Mouse (Mus musculus): ENCODE results near the gene Phf11a. TPM values are rescaled to one million over a fixed set of nuclear protein-coding genes. Genes with fewer than 3 reads are reported as not detected.
"Not testable (repeated sequence)": the region's sequence is repeated elsewhere in the genome, so short reads cannot be mapped to it uniquely, and the experiment has no call there.

The Phf11a gene
- not detected in 2 replicates for polyA plus RNA-seq (2014; fragmentation: Nextera tagmentation; extraction: Ambion mirVana)

GRCm38 (mm10) chr14:59297391-59297790, at the start of gene Phf11a:
TSS of gene Phf11a (minus strand) at chr14:59297522.
- not testable (repeated sequence) for H3K4me3 ChIP-seq (ENCODE audit: low read length); H3K27ac ChIP-seq (ENCODE audit: low read depth, low read length); H3K36me3 ChIP-seq (ENCODE audit: control insufficient read depth, insufficient read depth, low read length); H3K4me2 ChIP-seq (replicated peaks; ENCODE audit: low read depth, low read length); H3K27me3 ChIP-seq (ENCODE audit: control insufficient read depth, insufficient read depth, low read length); H3K4me1 ChIP-seq (ENCODE audit: control insufficient read depth, insufficient read depth, low read length); H3K9ac ChIP-seq (ENCODE audit: low read depth, low read length); ATAC-seq (ENCODE audit: low FRiP score, low TSS enrichment); H3K9me3 ChIP-seq (ENCODE audit: control insufficient read depth, low read length)
- 74% methylated on average over 1 of the region's 1 CpGs for WGBS

DNA sequence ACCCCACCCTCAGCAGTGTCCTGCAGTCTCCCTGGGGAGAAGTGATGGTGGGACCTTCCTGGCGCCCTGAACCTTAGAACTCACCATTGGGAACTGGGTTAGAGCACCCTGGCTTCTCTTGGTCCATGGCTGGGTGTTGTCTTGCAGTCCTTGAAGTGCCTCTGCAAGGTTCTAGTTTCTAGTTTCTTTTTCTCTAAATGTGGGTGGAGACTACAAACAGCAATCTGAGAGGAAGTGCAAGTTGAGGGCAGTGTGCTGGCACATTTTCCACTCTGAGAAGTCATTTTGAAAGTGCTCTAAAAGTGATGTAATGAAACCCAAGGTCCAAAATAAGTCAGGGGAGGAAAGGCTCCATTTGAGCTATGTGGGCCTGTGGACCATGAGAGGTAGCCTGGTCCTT, 43.9 kb upstream of the Phf11a start, which contains the start of gene Phf11b:
Phf11b (minus strand) TSS at position 163 of the 400 bp plus-strand sequence.
- 88% methylated on average over 1 of the region's 1 CpGs for WGBS
- H3K9ac ChIP-seq (ENCODE audit: low read depth, low read length); H3K27ac ChIP-seq (ENCODE audit: low read depth, low read length); H3K9me3 ChIP-seq (ENCODE audit: control insufficient read depth, low read length); ATAC-seq (ENCODE audit: low FRiP score, low TSS enrichment); H3K4me1 ChIP-seq (ENCODE audit: control insufficient read depth, insufficient read depth, low read length); H3K4me3 ChIP-seq (ENCODE audit: low read length); H3K36me3 ChIP-seq (ENCODE audit: control insufficient read depth, insufficient read depth, low read length); H3K4me2 ChIP-seq (replicated peaks; ENCODE audit: low read depth, low read length); H3K27me3 ChIP-seq (ENCODE audit: control insufficient read depth, insufficient read depth, low read length): not testable (repeated sequence)

- no peaks in the 10 kb centered on the region for H3K27me3 ChIP-seq (ENCODE audit: control insufficient read depth, insufficient read depth, low read length)
- H3K36me3 ChIP-seq (ENCODE audit: control insufficient read depth, insufficient read depth, low read length): no peaks in the 10 kb centered on the region
- no peak overlapping the region for H3K4me2 ChIP-seq (replicated peaks; ENCODE audit: low read depth, low read length)
- H3K9ac ChIP-seq (ENCODE audit: low read depth, low read length): no peak overlapping the region
- H3K4me1 ChIP-seq (ENCODE audit: control insufficient read depth, insufficient read depth, low read length): no peaks in the 10 kb centered on the region
- H3K27ac ChIP-seq (ENCODE audit: low read depth, low read length): no peak overlapping the region
- no peak overlapping the region for H3K4me3 ChIP-seq (ENCODE audit: low read length)
- WGBS: 92% methylated on average over 1 of the region's 1 CpGs
- no peak for ATAC-seq (ENCODE audit: low FRiP score, low TSS enrichment)
- H3K9me3 ChIP-seq (ENCODE audit: control insufficient read depth, low read length): no peaks in the 10 kb centered on the region
These were observed 42.2 kb upstream of the Phf11a start for GRCm38 (mm10) chr14:59339541-59339940.

DNA sequence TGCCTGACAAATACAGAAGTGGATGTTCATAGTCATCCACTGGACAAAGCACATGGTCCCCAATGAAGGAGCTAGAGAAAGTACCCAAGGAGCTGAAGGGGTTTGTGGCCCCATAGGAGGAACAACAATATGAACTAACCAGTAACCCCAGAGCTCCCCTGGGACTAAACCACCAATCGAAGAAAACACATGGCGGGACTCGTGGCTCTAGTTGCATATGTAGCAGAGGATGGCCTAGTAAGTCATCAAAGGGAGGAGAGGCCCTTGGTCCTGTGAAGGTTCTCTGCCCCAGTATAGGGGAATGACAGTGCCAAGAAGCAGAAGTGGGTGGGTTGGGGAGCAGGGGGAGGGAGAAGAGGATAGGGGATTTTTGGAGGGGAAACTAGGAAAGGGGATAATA, 38.7 kb upstream of the Phf11a start:
- not testable (repeated sequence) for ATAC-seq (ENCODE audit: low FRiP score, low TSS enrichment); H3K4me3 ChIP-seq (ENCODE audit: low read length); H3K36me3 ChIP-seq (ENCODE audit: control insufficient read depth, insufficient read depth, low read length); H3K9me3 ChIP-seq (ENCODE audit: control insufficient read depth, low read length); H3K4me2 ChIP-seq (replicated peaks; ENCODE audit: low read depth, low read length); H3K27me3 ChIP-seq (ENCODE audit: control insufficient read depth, insufficient read depth, low read length); H3K27ac ChIP-seq (ENCODE audit: low read depth, low read length); H3K4me1 ChIP-seq (ENCODE audit: control insufficient read depth, insufficient read depth, low read length); H3K9ac ChIP-seq (ENCODE audit: low read depth, low read length)
- WGBS: 84% methylated on average over 3 of the region's 3 CpGs

DNA sequence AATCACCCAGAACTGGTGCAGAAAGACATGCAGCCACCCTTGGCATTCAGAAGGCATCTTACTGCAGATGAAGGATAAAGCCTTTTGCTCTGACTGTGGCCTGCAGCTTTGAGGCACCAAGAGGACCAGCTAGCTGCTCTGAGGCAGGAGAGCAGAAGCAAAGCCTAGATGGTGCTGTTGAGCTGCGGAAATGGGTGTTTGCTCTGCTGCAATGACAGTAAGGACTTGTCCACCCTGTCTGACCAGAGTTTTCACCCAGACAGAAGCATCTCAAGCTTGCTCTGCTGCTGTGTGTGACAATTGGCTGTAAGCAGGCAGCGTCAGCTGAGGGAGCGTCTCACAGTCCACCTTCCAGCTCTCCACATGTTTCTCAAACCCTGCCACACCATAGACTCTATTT, 33.2 kb upstream of the Phf11a start:
- not testable (repeated sequence) for H3K4me2 ChIP-seq (replicated peaks; ENCODE audit: low read depth, low read length); H3K27me3 ChIP-seq (ENCODE audit: control insufficient read depth, insufficient read depth, low read length); H3K9ac ChIP-seq (ENCODE audit: low read depth, low read length); ATAC-seq (ENCODE audit: low FRiP score, low TSS enrichment); H3K27ac ChIP-seq (ENCODE audit: low read depth, low read length); H3K4me1 ChIP-seq (ENCODE audit: control insufficient read depth, insufficient read depth, low read length); H3K9me3 ChIP-seq (ENCODE audit: control insufficient read depth, low read length); H3K4me3 ChIP-seq (ENCODE audit: low read length); H3K36me3 ChIP-seq (ENCODE audit: control insufficient read depth, insufficient read depth, low read length)
- WGBS: 46% methylated on average over 3 of the region's 3 CpGs

- not testable (repeated sequence) for H3K9ac ChIP-seq (ENCODE audit: low read depth, low read length); H3K27me3 ChIP-seq (ENCODE audit: control insufficient read depth, insufficient read depth, low read length); H3K4me3 ChIP-seq (ENCODE audit: low read length); H3K4me1 ChIP-seq (ENCODE audit: control insufficient read depth, insufficient read depth, low read length); H3K36me3 ChIP-seq (ENCODE audit: control insufficient read depth, insufficient read depth, low read length); H3K27ac ChIP-seq (ENCODE audit: low read depth, low read length); ATAC-seq (ENCODE audit: low FRiP score, low TSS enrichment); H3K4me2 ChIP-seq (replicated peaks; ENCODE audit: low read depth, low read length); H3K9me3 ChIP-seq (ENCODE audit: control insufficient read depth, low read length)
- WGBS: 85% methylated on average over 6 of the region's 6 CpGs
These were observed 22.6 kb upstream of the Phf11a start for GRCm38 (mm10) chr14:59319970-59320369.

GRCm38 (mm10) chr14:59319036-59319435, 21.7 kb upstream of the Phf11a start:
- H3K27ac ChIP-seq (ENCODE audit: low read depth, low read length); H3K27me3 ChIP-seq (ENCODE audit: control insufficient read depth, insufficient read depth, low read length); H3K9ac ChIP-seq (ENCODE audit: low read depth, low read length); ATAC-seq (ENCODE audit: low FRiP score, low TSS enrichment); H3K4me3 ChIP-seq (ENCODE audit: low read length); H3K4me2 ChIP-seq (replicated peaks; ENCODE audit: low read depth, low read length); H3K4me1 ChIP-seq (ENCODE audit: control insufficient read depth, insufficient read depth, low read length); H3K36me3 ChIP-seq (ENCODE audit: control insufficient read depth, insufficient read depth, low read length); H3K9me3 ChIP-seq (ENCODE audit: control insufficient read depth, low read length): not testable (repeated sequence)
- 85% methylated on average over 3 of the region's 3 CpGs for WGBS

GRCm38 (mm10) chr14:59291769-59292168, 5.6 kb downstream of the Phf11a start:
- H3K4me3 ChIP-seq (ENCODE audit: low read length); H3K36me3 ChIP-seq (ENCODE audit: control insufficient read depth, insufficient read depth, low read length); H3K9ac ChIP-seq (ENCODE audit: low read depth, low read length); H3K27ac ChIP-seq (ENCODE audit: low read depth, low read length); H3K27me3 ChIP-seq (ENCODE audit: control insufficient read depth, insufficient read depth, low read length); H3K4me2 ChIP-seq (replicated peaks; ENCODE audit: low read depth, low read length); ATAC-seq (ENCODE audit: low FRiP score, low TSS enrichment); H3K4me1 ChIP-seq (ENCODE audit: control insufficient read depth, insufficient read depth, low read length); H3K9me3 ChIP-seq (ENCODE audit: control insufficient read depth, low read length): not testable (repeated sequence)

DNA sequence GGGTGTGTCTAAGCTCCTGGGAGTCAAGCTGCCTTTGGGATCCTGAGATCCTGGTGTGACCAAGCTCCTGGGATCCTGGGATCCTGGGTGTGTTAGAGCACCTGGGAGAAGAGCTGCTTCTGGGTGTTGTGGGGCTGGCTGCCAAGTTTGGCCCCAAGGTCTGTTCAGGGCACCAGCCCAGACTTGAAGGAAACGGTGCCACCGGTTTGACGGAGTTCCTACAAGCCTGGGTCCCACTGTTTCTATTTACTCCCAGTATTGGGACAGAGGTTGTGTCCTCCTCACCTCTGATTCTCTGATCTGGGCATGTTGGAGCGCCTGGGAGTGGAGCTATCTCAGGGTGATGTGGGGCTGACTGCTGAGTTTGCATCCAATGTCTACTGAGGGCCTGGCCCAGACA, 22.4 kb downstream of the Phf11a start:
- not testable (repeated sequence) for H3K36me3 ChIP-seq (ENCODE audit: control insufficient read depth, insufficient read depth, low read length); H3K27me3 ChIP-seq (ENCODE audit: control insufficient read depth, insufficient read depth, low read length); H3K9ac ChIP-seq (ENCODE audit: low read depth, low read length); H3K4me2 ChIP-seq (replicated peaks; ENCODE audit: low read depth, low read length); H3K4me1 ChIP-seq (ENCODE audit: control insufficient read depth, insufficient read depth, low read length); H3K9me3 ChIP-seq (ENCODE audit: control insufficient read depth, low read length); H3K27ac ChIP-seq (ENCODE audit: low read depth, low read length); ATAC-seq (ENCODE audit: low FRiP score, low TSS enrichment); H3K4me3 ChIP-seq (ENCODE audit: low read length)
- WGBS: 89% methylated on average over 4 of the region's 4 CpGs

- ATAC-seq (ENCODE audit: low FRiP score, low TSS enrichment): no peak
- no peaks in the 10 kb centered on the region for H3K36me3 ChIP-seq (ENCODE audit: control insufficient read depth, insufficient read depth, low read length)
- 75% methylated on average over 3 of the region's 3 CpGs for WGBS
- no peak within 1 kb of the TSS for H3K4me3 ChIP-seq (ENCODE audit: low read length)
- H3K27ac ChIP-seq (ENCODE audit: low read depth, low read length): no peak within 1 kb of the TSS
- no peak within 1 kb of the TSS for H3K9ac ChIP-seq (ENCODE audit: low read depth, low read length)
- H3K27me3 ChIP-seq (ENCODE audit: control insufficient read depth, insufficient read depth, low read length): no peaks in the 10 kb centered on the region
- no peaks in the 10 kb centered on the region for H3K4me1 ChIP-seq (ENCODE audit: control insufficient read depth, insufficient read depth, low read length)
- H3K4me2 ChIP-seq (replicated peaks; ENCODE audit: low read depth, low read length): no peak within 1 kb of the TSS
- no peaks in the 10 kb centered on the region for H3K9me3 ChIP-seq (ENCODE audit: control insufficient read depth, low read length)
These were observed 37.3 kb downstream of the Phf11a start, which contains the start of gene Gm6904 for GRCm38 (mm10) chr14:59260056-59260455. TSS of gene Gm6904 (minus strand) at chr14:59260216.
